Mouse (Mus musculus): Measurements from ENCODE around the gene Mrpl24. TPM values are rescaled to one million over a fixed set of nuclear protein-coding genes. Genes with fewer than 3 reads are reported as not detected.
A peak's percentile ranks its signal among the peaks of the same experiment; 100 is the strongest.

Mrpl24 gene
- total and polyA plus RNA-seq, 2 experiments from 2014 or later = 39.7 to 41.7 TPM

DNA sequence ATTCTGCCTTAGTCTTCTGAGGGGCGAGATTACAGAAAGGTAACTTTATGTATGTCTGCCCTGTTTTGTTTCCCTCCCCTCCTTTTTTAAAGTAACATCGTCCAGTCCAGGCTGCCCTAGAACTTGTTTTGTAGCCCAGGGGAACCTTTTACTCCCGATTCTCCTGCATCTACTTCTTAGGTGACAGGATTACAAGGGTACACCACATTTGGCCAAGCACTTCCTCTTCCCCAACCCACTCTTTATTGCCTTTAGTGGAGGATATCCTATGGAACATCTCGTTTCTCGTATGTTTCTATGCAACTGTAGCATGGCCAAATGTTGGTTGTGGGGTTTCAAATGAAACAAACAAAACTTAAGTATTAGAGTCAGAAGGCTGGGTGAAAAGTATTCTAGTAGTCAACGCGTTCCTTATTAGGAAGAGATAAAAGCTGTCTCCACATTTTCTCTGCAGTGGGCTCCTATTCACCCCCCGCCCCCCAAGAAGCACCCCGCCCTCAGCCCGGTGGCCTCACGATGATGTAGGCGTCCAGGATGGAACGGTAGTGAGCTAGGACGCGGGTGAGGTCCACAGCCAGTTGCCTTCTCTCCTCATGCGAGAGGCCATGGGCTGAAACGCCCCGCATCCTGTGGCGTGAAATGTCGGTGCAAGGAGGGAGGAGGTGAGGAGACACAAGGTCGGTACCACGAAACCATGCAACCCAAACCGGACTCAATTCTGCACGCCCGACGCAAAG is 10.2 kb downstream of the Mrpl24 start:
- peaks cover 26% of the 10 kb centered on the region for H3K36me3 ChIP-seq (ENCODE audit: insufficient read depth, low read length)
- H3K4me3 ChIP-seq (ENCODE audit: low read depth, low read length) = peak overlapping the region; percentile 88
- peak overlapping the region; percentile 87 for H3K9ac ChIP-seq (replicated peaks; ENCODE audit: low read length, poor library complexity, severe bottlenecking)
- H3K27ac ChIP-seq (ENCODE audit: low read depth, low read length) = peak overlapping the region; percentile 77
- no peaks in the 10 kb centered on the region for H3K9me3 ChIP-seq (ENCODE audit: low read length)
- no peaks in the 10 kb centered on the region for H3K27me3 ChIP-seq (ENCODE audit: insufficient read depth, low read length)
- TF ChIP-seq CTCF (IDR thresholded peaks at IDR 0.05) = no peak
- no peak for DNase-seq (ENCODE audit: low spot score)
- H3K4me2 ChIP-seq (ENCODE audit: low read depth, low read length, poor library complexity, severe bottlenecking) = peak overlapping the region; percentile 69
- 8% methylated on average over 26 of the region's 26 CpGs for WGBS
- peak; percentile 41 for ATAC-seq (ENCODE audit: low FRiP score)
- peaks cover 9% of the 10 kb centered on the region for H3K4me1 ChIP-seq (ENCODE audit: insufficient read depth, low read length)

DNA sequence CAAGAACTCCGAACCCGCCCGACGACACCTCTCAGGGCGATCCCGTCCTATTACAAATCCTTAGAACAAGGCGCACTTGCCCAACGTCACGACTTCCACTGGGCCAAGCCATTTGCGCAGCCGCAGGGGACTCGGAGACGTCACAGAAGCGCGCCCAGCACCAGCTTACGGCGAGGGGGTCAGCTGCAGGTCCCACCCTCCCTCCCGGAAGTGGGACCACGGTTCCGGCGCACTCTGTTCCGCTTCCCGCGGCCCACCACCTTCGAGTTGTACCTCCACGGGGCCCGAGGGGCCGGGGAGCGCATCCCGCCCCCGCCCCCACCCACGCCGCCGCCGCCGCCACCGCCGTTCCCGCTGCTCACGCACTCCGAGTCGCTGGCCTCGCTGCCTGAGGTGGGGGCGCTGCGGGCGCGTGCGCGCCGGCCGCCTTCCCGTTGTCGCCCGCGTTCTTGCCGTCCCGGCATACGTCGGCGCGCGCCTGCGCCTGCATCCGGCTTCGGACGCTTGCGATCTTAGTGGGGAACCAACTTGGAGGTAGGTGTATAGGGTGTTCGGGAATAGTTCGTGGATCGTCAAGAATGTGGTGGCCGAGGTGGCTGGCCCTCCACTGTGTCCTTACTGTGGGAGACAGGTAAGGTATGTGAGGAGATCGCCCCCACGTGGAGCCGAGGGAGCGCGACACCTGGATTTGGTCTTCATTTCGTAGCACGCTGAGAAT is 10.9 kb downstream of the Mrpl24 start, which contains the start of the genes Isg20l2 and Rrnad1:
Gene Isg20l2, plus strand, starts transcription at position 237 of the 718 bp plus-strand sequence.
Gene Rrnad1, minus strand, starts transcription at position 640 of the 718 bp plus-strand sequence.
- WGBS = under 1% methylated on average over 74 of the region's 78 CpGs
- ATAC-seq (ENCODE audit: low FRiP score) = peak; percentile 98

DNA sequence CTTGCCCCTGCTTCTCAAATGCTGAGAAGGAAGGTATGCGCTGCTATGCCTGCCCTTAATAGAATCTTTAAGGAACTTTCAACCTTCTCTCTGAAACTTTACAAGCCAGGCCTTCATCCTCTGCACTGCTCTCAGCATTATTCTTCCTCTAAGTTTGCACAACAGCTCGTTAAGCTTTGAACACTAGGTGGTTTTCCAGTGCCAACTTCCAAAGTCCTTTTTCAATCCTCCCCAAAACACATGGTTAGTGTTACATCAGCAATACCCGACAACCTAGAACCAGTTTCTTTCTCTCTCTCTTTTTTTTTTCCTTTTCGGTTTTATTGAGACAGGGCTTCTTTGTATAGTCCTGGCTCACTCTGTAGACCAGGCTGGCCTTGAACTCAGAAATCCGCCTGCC is 14.7 kb downstream of the Mrpl24 start:
- no peaks in the 10 kb centered on the region for H3K27me3 ChIP-seq (ENCODE audit: insufficient read depth, low read length)
- H3K4me2 ChIP-seq (ENCODE audit: low read depth, low read length, poor library complexity, severe bottlenecking) = no peak overlapping the region
- TF ChIP-seq CTCF (IDR thresholded peaks at IDR 0.05) = no peak
- no peak for DNase-seq (ENCODE audit: low spot score)
- H3K4me3 ChIP-seq (ENCODE audit: low read depth, low read length) = no peak overlapping the region
- H3K36me3 ChIP-seq (ENCODE audit: insufficient read depth, low read length) = peaks cover 27% of the 10 kb centered on the region; the same call in 1 of the 2 replicates
- H3K9me3 ChIP-seq (ENCODE audit: low read length) = no peaks in the 10 kb centered on the region
- ATAC-seq (ENCODE audit: low FRiP score) = no peak
- no peak overlapping the region for H3K27ac ChIP-seq (ENCODE audit: low read depth, low read length)
- WGBS = 89% methylated on average over 5 of the region's 5 CpGs
- H3K9ac ChIP-seq (replicated peaks; ENCODE audit: low read length, poor library complexity, severe bottlenecking) = no peak overlapping the region
- H3K4me1 ChIP-seq (ENCODE audit: insufficient read depth, low read length) = peaks cover 9% of the 10 kb centered on the region

More for the DNA sequence above, 10.9 kb downstream of the Mrpl24 start, which contains the start of the genes Isg20l2 and Rrnad1:
- H3K4me2 ChIP-seq (ENCODE audit: low read depth, low read length, poor library complexity, severe bottlenecking) = peak within 1 kb of the TSS; percentile 72
- peak within 1 kb of the TSS; percentile 92 for H3K27ac ChIP-seq (ENCODE audit: low read depth, low read length)
- peak; percentile 81 for TF ChIP-seq CTCF (IDR thresholded peaks at IDR 0.05)
- peaks cover 23% of the 10 kb centered on the region for H3K36me3 ChIP-seq (ENCODE audit: insufficient read depth, low read length)
- H3K27me3 ChIP-seq (ENCODE audit: insufficient read depth, low read length) = no peaks in the 10 kb centered on the region
- DNase-seq (ENCODE audit: low spot score) = peak; percentile 98
- H3K9me3 ChIP-seq (ENCODE audit: low read length) = no peaks in the 10 kb centered on the region
- H3K9ac ChIP-seq (replicated peaks; ENCODE audit: low read length, poor library complexity, severe bottlenecking) = peak within 1 kb of the TSS; percentile 87
- peak within 1 kb of the TSS; percentile 88 for H3K4me3 ChIP-seq (ENCODE audit: low read depth, low read length)
- H3K4me1 ChIP-seq (ENCODE audit: insufficient read depth, low read length) = peaks cover 9% of the 10 kb centered on the region

GRCm38 (mm10) chr3:87934501-87934900 is 15.2 kb downstream of the Mrpl24 start:
- H3K27ac ChIP-seq (ENCODE audit: low read depth, low read length) = no peak overlapping the region
- peaks cover 31% of the 10 kb centered on the region for H3K36me3 ChIP-seq (ENCODE audit: insufficient read depth, low read length)
- no peak overlapping the region for H3K4me3 ChIP-seq (ENCODE audit: low read depth, low read length)
- peaks cover 5% of the 10 kb centered on the region for H3K4me1 ChIP-seq (ENCODE audit: insufficient read depth, low read length)
- 0 out of 2 replicates have a peak overlapping the region, but pooled peaks have one; percentile 8 for H3K9ac ChIP-seq (replicated peaks; ENCODE audit: low read length, poor library complexity, severe bottlenecking)
- H3K27me3 ChIP-seq (ENCODE audit: insufficient read depth, low read length) = no peaks in the 10 kb centered on the region
- H3K4me2 ChIP-seq (ENCODE audit: low read depth, low read length, poor library complexity, severe bottlenecking) = no peak overlapping the region
- no peaks in the 10 kb centered on the region for H3K9me3 ChIP-seq (ENCODE audit: low read length)
- DNase-seq (ENCODE audit: low spot score) (no peak), ATAC-seq (ENCODE audit: low FRiP score) (no peak)
- TF ChIP-seq CTCF (IDR thresholded peaks at IDR 0.05) = no peak
- WGBS = 69% methylated on average over 4 of the region's 4 CpGs

- no peak overlapping the region for H3K27ac ChIP-seq (ENCODE audit: low read depth, low read length)
- H3K4me3 ChIP-seq (ENCODE audit: low read depth, low read length) = no peak overlapping the region
- no peak for DNase-seq (ENCODE audit: low spot score)
- H3K9ac ChIP-seq (replicated peaks; ENCODE audit: low read length, poor library complexity, severe bottlenecking) = no peak overlapping the region
- no peaks in the 10 kb centered on the region for H3K9me3 ChIP-seq (ENCODE audit: low read length)
- ATAC-seq (ENCODE audit: low FRiP score) = no peak
- H3K27me3 ChIP-seq (ENCODE audit: insufficient read depth, low read length) = no peaks in the 10 kb centered on the region
- no peak overlapping the region for H3K4me2 ChIP-seq (ENCODE audit: low read depth, low read length, poor library complexity, severe bottlenecking)
- TF ChIP-seq CTCF (IDR thresholded peaks at IDR 0.05) = no peak
- H3K36me3 ChIP-seq (ENCODE audit: insufficient read depth, low read length) = peaks cover 33% of the 10 kb centered on the region
- 86% methylated on average over 4 of the region's 4 CpGs for WGBS
- peaks cover 5% of the 10 kb centered on the region for H3K4me1 ChIP-seq (ENCODE audit: insufficient read depth, low read length)
These were observed 15.9 kb downstream of the Mrpl24 start for GRCm38 (mm10) chr3:87935201-87935600.

- no peak overlapping the region for H3K4me3 ChIP-seq (ENCODE audit: low read depth, low read length)
- H3K27ac ChIP-seq (ENCODE audit: low read depth, low read length) = no peak overlapping the region
- 88% methylated on average over 2 of the region's 2 CpGs for WGBS
- peaks cover 36% of the 10 kb centered on the region for H3K36me3 ChIP-seq (ENCODE audit: insufficient read depth, low read length)
- H3K27me3 ChIP-seq (ENCODE audit: insufficient read depth, low read length) = no peaks in the 10 kb centered on the region
- no peak overlapping the region for H3K9ac ChIP-seq (replicated peaks; ENCODE audit: low read length, poor library complexity, severe bottlenecking)
- H3K4me2 ChIP-seq (ENCODE audit: low read depth, low read length, poor library complexity, severe bottlenecking) = no peak overlapping the region
- no peak for ATAC-seq (ENCODE audit: low FRiP score)
- H3K4me1 ChIP-seq (ENCODE audit: insufficient read depth, low read length) = peaks cover 5% of the 10 kb centered on the region
- TF ChIP-seq CTCF (IDR thresholded peaks at IDR 0.05) = peak; percentile 97
- H3K9me3 ChIP-seq (ENCODE audit: low read length) = no peaks in the 10 kb centered on the region
- DNase-seq (ENCODE audit: low spot score) = peak; percentile 85
These were observed 16.5 kb downstream of the Mrpl24 start for GRCm38 (mm10) chr3:87935776-87936175.
